Mouse (Mus musculus) lung, postnatal 0 days (tissue): ENCODE measurements at regions not wholly inside any gene's neighbourhood (a gene's known extent, or its start where the extent isn't known, plus 50 kb on each side); places are given as distances from the start of the nearest gene placed in this dataset.

Experiments
- CTCF ChIP-seq: IDR thresholded peaks from 2 replicates; pipeline ENCODE4 v1.5.1; 2016; ENCODE audit warnings: antibody characterized with exemption, mild to moderate bottlenecking
- EP300 ChIP-seq: IDR thresholded peaks from 2 replicates; pipeline ENCODE4 v1.6.1; 2016; ENCODE audit warnings: antibody characterized with exemption, mild to moderate bottlenecking, control low read depth

DNA sequence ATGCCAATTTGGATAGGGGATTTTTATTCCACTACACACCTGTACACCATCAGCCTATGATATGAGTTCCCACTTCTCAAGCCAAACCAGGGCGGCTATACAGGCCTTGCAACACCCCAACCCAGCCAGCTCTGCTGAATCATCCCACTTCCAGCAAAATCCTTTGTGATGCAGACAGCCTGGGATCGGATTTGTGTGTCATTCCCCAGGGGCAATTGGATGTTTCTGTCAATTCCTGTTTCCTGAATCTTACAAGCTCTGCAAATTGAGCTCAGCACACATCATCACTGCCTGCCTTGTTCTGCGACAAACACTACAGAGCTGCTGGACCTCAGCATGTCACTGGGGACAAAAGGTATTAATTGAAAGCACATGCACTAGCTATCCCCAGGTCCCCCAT is 132.0 kb upstream of the Vstm2b start:
- TF ChIP-seq CTCF: no peak
- TF ChIP-seq EP300: no peak
